Mouse (Mus musculus): Measurements from ENCODE around the gene Rab27a. TPM values are rescaled to one million over a fixed set of nuclear protein-coding genes. Genes with fewer than 3 reads are reported as not detected.
"Not testable (repeated sequence)": the region's sequence is repeated elsewhere in the genome, so short reads cannot be mapped to it uniquely, and the experiment has no call there.

Gene Rab27a
- polyA plus RNA-seq, 1 experiment = 7.4 TPM

GRCm38 (mm10) chr9:73045711-73046110 is 1.1 kb downstream of the Rab27a start:
- DNase-seq (ENCODE audit: low spot score) = no peak

GRCm38 (mm10) chr9:73047906-73048305 is 3.3 kb downstream of the Rab27a start:
- no peak for DNase-seq (ENCODE audit: low spot score)

- no peak for DNase-seq (ENCODE audit: low spot score)
Measured at GRCm38 (mm10) chr9:73048927-73049326, 4.3 kb downstream of the Rab27a start.

- no peak for DNase-seq (ENCODE audit: low spot score)
Measured at GRCm38 (mm10) chr9:73049833-73050232, 5.2 kb downstream of the Rab27a start.

- no peak for DNase-seq (ENCODE audit: low spot score)
Measured at GRCm38 (mm10) chr9:73050606-73051005, 6.0 kb downstream of the Rab27a start.

- no peak for DNase-seq (ENCODE audit: low spot score)
Measured at GRCm38 (mm10) chr9:73055441-73055911, 10.8 kb downstream of the Rab27a start.

- DNase-seq (ENCODE audit: low spot score) = no peak
Measured at GRCm38 (mm10) chr9:73059224-73059623, 14.6 kb downstream of the Rab27a start.

GRCm38 (mm10) chr9:73063621-73064290 is 19.1 kb downstream of the Rab27a start:
- DNase-seq (ENCODE audit: low spot score) = no peak

GRCm38 (mm10) chr9:73067086-73067485 is 22.4 kb downstream of the Rab27a start:
- no peak for DNase-seq (ENCODE audit: low spot score)

GRCm38 (mm10) chr9:73068230-73068679 is 23.6 kb downstream of the Rab27a start:
- no peak for DNase-seq (ENCODE audit: low spot score)

GRCm38 (mm10) chr9:73068688-73069087 is 24.0 kb downstream of the Rab27a start:
- no peak for DNase-seq (ENCODE audit: low spot score)

- no peak for DNase-seq (ENCODE audit: low spot score)
Measured at GRCm38 (mm10) chr9:73070971-73071659, 26.5 kb downstream of the Rab27a start.

- no peak for DNase-seq (ENCODE audit: low spot score)
Measured at GRCm38 (mm10) chr9:73072426-73072825, 27.8 kb downstream of the Rab27a start.

GRCm38 (mm10) chr9:73073169-73073568 is 28.5 kb downstream of the Rab27a start:
- no peak for DNase-seq (ENCODE audit: low spot score)

GRCm38 (mm10) chr9:73079349-73079748 is 34.7 kb downstream of the Rab27a start:
- not testable (repeated sequence) for DNase-seq (ENCODE audit: low spot score)

- no peak for DNase-seq (ENCODE audit: low spot score)
Measured at GRCm38 (mm10) chr9:73079801-73080325, 35.2 kb downstream of the Rab27a start.

GRCm38 (mm10) chr9:73082291-73083000 is 37.8 kb downstream of the Rab27a start:
- DNase-seq (ENCODE audit: low spot score) = no peak

- no peak for DNase-seq (ENCODE audit: low spot score)
Measured at GRCm38 (mm10) chr9:73083956-73084355, 39.3 kb downstream of the Rab27a start.

- DNase-seq (ENCODE audit: low spot score) = no peak
Measured at GRCm38 (mm10) chr9:73085845-73086244, 41.2 kb downstream of the Rab27a start.

- DNase-seq (ENCODE audit: low spot score) = no peak
Measured at GRCm38 (mm10) chr9:73087121-73087520, 42.5 kb downstream of the Rab27a start.

GRCm38 (mm10) chr9:73087581-73087980 is 42.9 kb downstream of the Rab27a start:
- no peak for DNase-seq (ENCODE audit: low spot score)

- no peak for DNase-seq (ENCODE audit: low spot score)
Measured at GRCm38 (mm10) chr9:73089222-73089920, 44.7 kb downstream of the Rab27a start.
